Mouse (Mus musculus): ENCODE measurements at regions not wholly inside any gene's neighbourhood (a gene's known extent, or its start where the extent isn't known, plus 50 kb on each side); places are given as distances from the start of the nearest gene placed in this dataset.
A peak's percentile ranks its signal among the peaks of the same experiment; 100 is the strongest.

DNA sequence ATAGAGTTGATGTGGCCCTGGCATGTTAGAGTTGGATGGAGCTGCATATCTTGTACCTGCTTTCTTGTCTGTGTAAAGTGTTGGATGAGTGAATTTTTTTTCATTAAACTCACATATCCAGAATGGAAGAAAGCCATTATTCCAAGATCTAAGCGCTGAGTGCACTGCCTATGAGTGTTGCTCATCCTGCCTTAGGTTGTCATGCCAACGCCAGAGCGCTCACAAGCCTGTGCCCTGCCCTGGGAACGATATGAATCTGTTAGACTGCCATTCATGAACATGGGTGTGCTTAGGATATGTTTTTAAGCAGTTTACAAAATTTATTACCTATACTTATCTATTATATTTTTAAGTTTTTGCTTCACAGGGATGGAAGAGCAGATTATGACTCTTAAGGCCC is 163.5 kb downstream of the Kcne4 start:
- peak; percentile 79 for ATAC-seq
- Histone ChIP-seq H3K4me1 (ENCODE audit: insufficient read depth, low read length) (no peaks in the 10 kb centered on the region), H3K4me3 (ENCODE audit: low read length) (no peak overlapping the region), H3K27ac (no peak overlapping the region), H3K27me3 (ENCODE audit: insufficient read depth, low read length) (no peaks in the 10 kb centered on the region), H3K36me3 (ENCODE audit: insufficient read depth, low read length) (no peaks in the 10 kb centered on the region), H3K4me2 (ENCODE audit: low read depth, low read length) (no peak overlapping the region), H3K9me3 (ENCODE audit: low read length) (no peaks in the 10 kb centered on the region), H3K9ac (replicated peaks; ENCODE audit: low read length) (no peak overlapping the region)
- DNase-seq (ENCODE audit: low spot score): peak; percentile 57
- no peak for TF ChIP-seq CTCF (IDR thresholded peaks at IDR 0.05; ENCODE audit: low read depth)
- WGBS: 46% methylated on average over 4 of the region's 4 CpGs

All from hindbrain, postnatal 0 days (tissue).